Mouse (Mus musculus) forebrain, embryonic 15.5 days (tissue): Measurements from ENCODE around the gene Disp1. TPM values are rescaled to one million over a fixed set of nuclear protein-coding genes. Genes with fewer than 3 reads are reported as not detected.

Experiments used
- ATAC-seq: fragments of 200-750 bp; cut with Nextera tagmentation; replicated peaks from 2 replicates; pipeline ENCODE4 v1.8.0; 2017; ENCODE audit warnings: mild to moderate bottlenecking, moderate TSS enrichment, moderate library complexity
- H3K27ac ChIP-seq: fragments of 300-500 bp; sonication (generic); replicated peaks from 2 replicates; pipeline ENCODE4 v1.5.1; 2015; ENCODE audit warnings: mild to moderate bottlenecking, inconsistent platforms
- H3K27me3 ChIP-seq: fragments of 300-500 bp; sonication (generic); 2 replicates; pipeline ENCODE4 v1.6.1; 2015; ENCODE audit warnings: inconsistent platforms
- H3K36me3 ChIP-seq: fragments of 300-500 bp; sonication (generic); 2 replicates; pipeline ENCODE4 v1.6.1; 2015; ENCODE audit warnings: mild to moderate bottlenecking, inconsistent platforms
- H3K4me1 ChIP-seq: fragments of 300-500 bp; sonication (generic); 2 replicates; pipeline ENCODE4 v1.6.1; 2015; ENCODE audit warnings: inconsistent platforms
- H3K4me2 ChIP-seq: fragments of 300-500 bp; sonication (generic); replicated peaks from 2 replicates; pipeline ENCODE4 v1.6.1; 2015; ENCODE audit warnings: mild to moderate bottlenecking, inconsistent platforms
- H3K4me3 ChIP-seq: fragments of 300-500 bp; sonication (generic); 2 replicates; pipeline ENCODE4 v1.5.1; 2015; ENCODE audit warnings: mild to moderate bottlenecking, inconsistent platforms
- H3K9ac ChIP-seq: fragments of 300-500 bp; sonication (generic); replicated peaks from 2 replicates; pipeline ENCODE4 v1.6.1; 2015; ENCODE audit warnings: mild to moderate bottlenecking, inconsistent platforms
- H3K9me3 ChIP-seq: fragments of 300-500 bp; sonication (generic); 2 replicates; pipeline ENCODE4 v1.6.1; 2016; ENCODE audit warnings: inconsistent platforms
- WGBS: fragments of 180-500 bp; shearing (Covaris S2); methylation state at CpG from one replicate; pipeline ENCODE4 v1.1.7; 2015; ENCODE audit warnings: mixed read lengths; 5-methylcytosine and 5-hydroxymethylcytosine counted together
- polyA plus RNA-seq: library from polyadenylated mRNA; unstranded; fragments of >200 nt; fragmentation: Nextera tagmentation; extraction: Ambion mirVana; gene quantifications from 2 replicates; pipeline ENCODE4 v1.2.1, GENCODE M21; 2015

Gene Disp1
- polyA plus RNA-seq, 1 experiment from 2014 or later = 5.9 TPM

DNA sequence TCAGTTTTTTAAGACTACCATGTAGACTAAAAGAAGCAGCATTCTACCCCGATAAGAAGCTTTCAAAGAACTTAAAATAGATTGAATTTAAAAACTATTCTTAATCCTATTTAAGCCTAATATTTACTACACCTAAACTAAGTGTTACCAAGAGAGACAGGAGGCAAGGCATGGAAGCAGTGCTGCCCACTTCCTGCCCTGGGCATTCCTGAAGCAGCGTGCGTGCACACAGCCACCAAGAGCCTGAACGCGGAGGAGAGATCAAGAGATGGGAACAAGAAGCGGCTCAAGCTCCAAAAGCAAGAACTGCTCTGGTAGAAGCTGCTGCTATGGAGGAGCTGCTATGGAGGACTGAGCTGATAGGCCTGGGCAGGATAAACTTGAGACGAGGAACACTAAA, 106.2 kb downstream of the Disp1 start:
- Histone ChIP-seq H3K4me3 (no peak overlapping the region), H3K36me3 (no peaks in the 10 kb centered on the region), H3K27me3 (no peaks in the 10 kb centered on the region), H3K9ac (no peak overlapping the region), H3K4me2 (no peak overlapping the region), H3K4me1 (peaks cover 25% of the 10 kb centered on the region), H3K9me3 (no peaks in the 10 kb centered on the region), H3K27ac (no peak overlapping the region)
- ATAC-seq = no peak
- WGBS = 92% methylated on average over 7 of the region's 7 CpGs

DNA sequence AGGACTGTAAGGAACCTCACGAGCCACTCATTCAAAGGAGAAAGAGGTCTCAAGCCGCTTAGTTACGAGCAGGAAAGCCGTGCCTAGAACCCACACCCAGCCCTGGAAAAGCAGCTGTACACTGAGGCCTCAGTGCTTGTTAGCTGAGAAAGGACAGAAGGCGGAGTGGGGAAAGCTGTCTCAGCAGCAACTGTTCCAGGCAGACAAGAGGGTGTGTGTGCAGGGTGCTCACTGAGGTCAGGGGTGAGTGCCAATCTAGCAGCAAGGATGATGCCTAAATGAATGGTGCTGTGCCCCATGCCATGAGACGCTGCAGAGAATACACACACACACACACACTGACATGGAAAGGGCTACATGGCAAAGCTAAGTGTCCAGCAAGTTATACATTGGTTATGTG, 106.8 kb downstream of the Disp1 start:
- WGBS = 58% methylated on average over 6 of the region's 6 CpGs
- no peak overlapping the region for H3K4me2 ChIP-seq
- ATAC-seq = no peak

DNA sequence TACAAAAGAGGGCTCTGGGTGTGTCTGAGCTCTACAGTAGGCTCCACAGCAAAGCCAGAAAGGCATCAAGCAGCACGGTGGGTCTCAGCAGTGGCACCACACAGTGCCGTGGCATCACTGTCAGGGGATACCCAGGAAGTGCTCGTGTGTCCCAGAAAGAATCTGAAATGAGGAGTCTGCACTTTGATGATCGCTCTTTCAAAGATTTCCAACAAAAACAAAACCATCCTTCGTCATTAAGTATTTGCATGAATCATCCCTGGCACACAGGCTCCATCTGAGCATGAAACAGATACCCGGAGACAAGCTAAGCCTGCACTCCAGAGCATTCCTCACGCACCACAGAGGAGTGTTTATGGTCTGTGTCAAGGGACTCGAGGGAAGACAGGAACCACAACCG, 107.8 kb downstream of the Disp1 start:
- H3K27ac ChIP-seq = no peak overlapping the region
- WGBS = 70% methylated on average over 9 of the region's 9 CpGs
- ATAC-seq = no peak
- peaks cover 18% of the 10 kb centered on the region for H3K4me1 ChIP-seq
- H3K9ac ChIP-seq = no peak overlapping the region
- no peak overlapping the region for H3K4me2 ChIP-seq
- no peaks in the 10 kb centered on the region for H3K36me3 ChIP-seq
- H3K9me3 ChIP-seq = no peaks in the 10 kb centered on the region
- H3K4me3 ChIP-seq = no peak overlapping the region
- H3K27me3 ChIP-seq = no peaks in the 10 kb centered on the region

More for the DNA sequence above, 106.8 kb downstream of the Disp1 start:
- Histone ChIP-seq H3K9me3 (no peaks in the 10 kb centered on the region), H3K9ac (no peak overlapping the region), H3K27me3 (no peaks in the 10 kb centered on the region), H3K27ac (no peak overlapping the region), H3K4me1 (peaks cover 22% of the 10 kb centered on the region), H3K36me3 (no peaks in the 10 kb centered on the region), H3K4me3 (no peak overlapping the region)

DNA sequence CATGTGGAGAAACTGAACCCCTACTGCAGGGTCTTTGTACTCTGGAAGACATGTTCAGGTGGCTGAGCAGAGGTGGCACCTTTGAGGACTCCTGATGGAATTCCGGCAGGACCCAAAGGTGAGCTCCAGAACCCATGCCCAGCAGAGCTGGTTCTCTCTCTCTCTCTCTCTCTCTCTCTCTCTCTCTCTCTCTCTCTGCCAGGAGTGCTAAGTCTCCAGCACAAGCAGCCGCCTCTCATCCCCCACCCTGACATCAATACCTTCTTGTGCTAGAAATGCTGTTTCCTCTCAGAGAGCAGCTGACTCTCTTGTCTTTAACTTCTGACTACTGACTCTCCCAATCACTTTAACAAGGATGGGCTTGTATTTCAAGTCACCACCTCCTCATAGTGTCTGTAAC, 113.8 kb downstream of the Disp1 start:
- Histone ChIP-seq H3K4me2 (no peak overlapping the region), H3K9ac (no peak overlapping the region), H3K4me3 (no peak overlapping the region), H3K36me3 (no peaks in the 10 kb centered on the region), H3K4me1 (no peaks in the 10 kb centered on the region), H3K9me3 (no peaks in the 10 kb centered on the region), H3K27me3 (no peaks in the 10 kb centered on the region), H3K27ac (no peak overlapping the region)
- no peak for ATAC-seq
- 95% methylated on average over 2 of the region's 2 CpGs for WGBS

DNA sequence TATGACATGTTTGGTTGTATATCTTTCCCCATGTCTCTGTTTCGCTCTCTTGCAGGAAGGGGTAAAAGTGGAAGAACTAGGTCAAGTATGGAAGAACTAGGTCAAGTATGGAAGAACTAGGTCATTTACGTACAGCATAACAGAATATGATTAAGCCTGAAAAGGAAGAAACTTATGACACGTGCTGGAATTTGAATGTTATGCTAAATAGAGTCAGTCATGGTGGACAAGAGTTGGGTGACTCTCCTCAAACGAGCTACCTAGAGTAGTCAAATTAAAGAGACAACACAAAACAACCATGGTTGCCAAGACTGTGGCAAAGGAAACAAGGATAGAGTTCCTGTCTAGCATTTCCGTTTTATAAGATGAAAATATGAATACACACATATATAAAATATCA, 116.6 kb downstream of the Disp1 start:
- Histone ChIP-seq H3K4me1 (no peaks in the 10 kb centered on the region), H3K9me3 (no peaks in the 10 kb centered on the region), H3K4me3 (no peak overlapping the region), H3K4me2 (no peak overlapping the region), H3K27me3 (no peaks in the 10 kb centered on the region), H3K36me3 (no peaks in the 10 kb centered on the region), H3K27ac (no peak overlapping the region), H3K9ac (no peak overlapping the region)
- 95% methylated on average over 5 of the region's 5 CpGs for WGBS
- no peak for ATAC-seq

DNA sequence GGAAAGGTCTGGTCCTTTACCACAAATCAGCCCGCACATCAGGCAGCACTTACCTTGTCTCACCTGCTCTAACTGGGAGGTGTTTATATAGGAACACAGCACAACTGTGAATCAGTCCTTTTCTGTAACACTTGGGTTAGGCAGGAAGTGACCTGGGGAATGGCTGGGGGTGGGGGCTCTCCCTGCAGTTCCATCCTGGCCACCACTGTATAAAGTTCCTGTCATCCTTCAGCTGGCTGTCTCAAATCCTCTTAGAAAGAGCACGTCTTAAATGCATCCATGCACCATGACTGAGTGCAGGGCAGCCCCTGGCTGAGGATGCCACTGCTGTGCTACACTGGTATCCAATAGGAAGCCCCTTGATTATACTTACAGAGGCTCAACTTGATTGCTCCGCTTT, 118.5 kb downstream of the Disp1 start:
- Histone ChIP-seq H3K27ac (no peak overlapping the region), H3K27me3 (no peaks in the 10 kb centered on the region), H3K4me1 (no peaks in the 10 kb centered on the region), H3K9ac (no peak overlapping the region), H3K9me3 (no peaks in the 10 kb centered on the region), H3K4me2 (no peak overlapping the region), H3K36me3 (no peaks in the 10 kb centered on the region), H3K4me3 (no peak overlapping the region)
- WGBS = 85% methylated on average over 3 of the region's 3 CpGs
- no peak for ATAC-seq

DNA sequence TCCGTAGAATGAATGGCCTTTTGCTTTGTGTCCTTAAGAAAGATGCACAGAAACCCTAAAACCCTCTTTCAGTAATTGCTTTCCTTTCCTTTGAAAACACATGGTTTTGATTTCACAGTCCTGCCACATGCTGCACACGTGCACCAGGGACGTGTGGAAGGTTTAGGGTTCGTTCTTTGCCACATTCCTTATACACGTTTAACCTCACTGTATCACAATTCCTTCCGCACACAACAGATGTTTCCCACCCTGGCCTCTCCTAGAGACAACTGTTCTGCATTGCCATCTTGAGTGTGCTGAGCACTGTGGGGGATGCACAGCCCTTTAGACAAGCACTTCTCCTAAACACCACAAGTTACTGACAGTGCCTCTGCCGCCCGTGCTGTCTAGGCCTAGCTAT, 119.2 kb downstream of the Disp1 start:
- no peak overlapping the region for H3K4me3 ChIP-seq
- no peaks in the 10 kb centered on the region for H3K9me3 ChIP-seq
- no peak overlapping the region for H3K27ac ChIP-seq
- no peaks in the 10 kb centered on the region for H3K36me3 ChIP-seq
- ATAC-seq = no peak
- no peak overlapping the region for H3K4me2 ChIP-seq
- H3K4me1 ChIP-seq = no peaks in the 10 kb centered on the region
- 38% methylated on average over 8 of the region's 8 CpGs for WGBS
- no peak overlapping the region for H3K9ac ChIP-seq
- no peaks in the 10 kb centered on the region for H3K27me3 ChIP-seq

DNA sequence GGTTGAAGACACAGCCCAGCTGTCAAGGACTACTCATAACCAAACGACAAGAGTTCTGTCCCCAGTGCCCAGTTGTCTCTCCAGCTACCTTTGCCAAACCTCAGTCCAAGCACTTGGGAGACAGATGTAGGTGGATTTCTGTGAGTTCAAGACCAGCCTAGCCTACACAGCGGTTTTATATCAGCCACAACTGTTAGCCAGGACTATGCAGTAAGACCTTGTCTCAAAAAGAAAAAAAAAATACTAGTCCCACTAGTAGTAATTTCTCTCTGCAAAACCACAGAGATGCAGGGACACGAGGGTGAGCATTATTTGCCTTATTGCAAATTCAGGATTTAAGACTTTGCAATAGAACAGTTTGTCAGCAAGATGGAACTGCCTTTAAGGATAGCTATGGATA, 120.0 kb downstream of the Disp1 start:
- WGBS = 90% methylated on average over 3 of the region's 3 CpGs
- no peak for ATAC-seq
- Histone ChIP-seq H3K9ac (no peak overlapping the region), H3K27ac (no peak overlapping the region), H3K9me3 (no peaks in the 10 kb centered on the region), H3K27me3 (no peaks in the 10 kb centered on the region), H3K4me2 (no peak overlapping the region), H3K36me3 (no peaks in the 10 kb centered on the region), H3K4me1 (no peaks in the 10 kb centered on the region), H3K4me3 (no peak overlapping the region)

DNA sequence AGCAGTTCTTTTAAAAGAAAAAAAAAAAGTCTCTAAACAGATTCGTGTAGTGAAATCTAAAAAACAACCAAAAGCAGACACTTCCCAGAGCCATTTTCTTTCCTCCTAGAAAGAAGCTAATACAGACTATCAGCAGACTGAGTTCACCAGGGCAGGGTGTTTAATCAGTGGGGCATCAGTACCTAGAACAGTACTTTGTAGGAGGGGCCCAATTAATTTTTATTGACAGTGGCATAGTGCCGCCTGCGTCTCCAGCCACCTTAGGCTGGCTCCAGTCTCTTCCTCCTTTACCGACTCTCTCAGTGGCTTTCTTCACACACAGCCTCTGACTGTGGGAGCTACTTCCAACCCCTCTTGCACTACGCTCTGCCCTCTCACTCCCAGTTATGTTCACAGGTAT, 121.1 kb downstream of the Disp1 start:
- Histone ChIP-seq H3K4me3 (no peak overlapping the region), H3K9ac (no peak overlapping the region), H3K27ac (no peak overlapping the region), H3K4me1 (no peaks in the 10 kb centered on the region), H3K27me3 (no peaks in the 10 kb centered on the region), H3K4me2 (no peak overlapping the region), H3K9me3 (no peaks in the 10 kb centered on the region), H3K36me3 (no peaks in the 10 kb centered on the region)
- WGBS = 83% methylated on average over 5 of the region's 5 CpGs
- no peak for ATAC-seq

DNA sequence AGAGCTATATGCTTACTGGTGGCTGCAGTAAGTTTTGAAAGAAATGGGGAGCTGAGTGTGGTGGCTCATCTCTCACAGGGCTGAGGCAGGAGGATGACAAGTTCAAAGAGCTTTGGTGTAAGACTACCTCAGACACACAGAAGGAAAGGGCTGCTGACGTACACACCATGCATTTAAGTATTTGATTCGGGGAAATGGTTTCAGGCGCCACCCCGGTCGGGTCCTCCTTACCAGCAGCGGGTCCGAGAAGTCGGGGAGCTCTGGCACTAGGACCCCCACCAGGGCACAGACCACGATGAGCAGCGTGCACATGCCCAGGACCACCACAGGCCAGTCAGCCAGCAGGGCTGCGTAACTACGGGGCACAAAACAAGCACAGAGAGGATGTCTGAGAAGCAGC, 121.6 kb downstream of the Disp1 start:
- no peaks in the 10 kb centered on the region for H3K27me3 ChIP-seq
- no peak overlapping the region for H3K4me3 ChIP-seq
- no peaks in the 10 kb centered on the region for H3K36me3 ChIP-seq
- H3K4me1 ChIP-seq = no peaks in the 10 kb centered on the region
- no peak overlapping the region for H3K4me2 ChIP-seq
- H3K9me3 ChIP-seq = no peaks in the 10 kb centered on the region
- no peak overlapping the region for H3K27ac ChIP-seq
- no peak for ATAC-seq
- WGBS = 90% methylated on average over 12 of the region's 12 CpGs
- H3K9ac ChIP-seq = no peak overlapping the region

DNA sequence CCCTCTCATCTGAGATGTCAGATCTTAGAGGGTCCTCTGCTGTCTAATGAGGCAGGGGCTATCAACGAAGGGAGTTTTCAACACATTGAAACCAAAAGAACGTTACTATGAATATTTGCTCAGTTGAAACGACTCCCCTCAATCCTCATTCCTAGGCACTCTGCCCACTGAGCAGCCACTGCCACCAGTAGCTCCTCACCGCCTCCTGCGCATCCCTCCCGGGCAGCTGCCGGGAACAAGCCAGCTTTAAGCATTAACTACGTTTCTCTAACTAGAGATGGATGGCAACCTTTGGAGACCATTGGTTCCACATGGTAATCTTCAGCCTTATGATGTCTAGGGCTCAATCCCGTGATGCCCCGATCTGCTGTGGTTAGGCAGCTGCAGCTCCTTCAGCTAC, 123.7 kb downstream of the Disp1 start:
- H3K4me3 ChIP-seq = no peak overlapping the region
- ATAC-seq = no peak

DNA sequence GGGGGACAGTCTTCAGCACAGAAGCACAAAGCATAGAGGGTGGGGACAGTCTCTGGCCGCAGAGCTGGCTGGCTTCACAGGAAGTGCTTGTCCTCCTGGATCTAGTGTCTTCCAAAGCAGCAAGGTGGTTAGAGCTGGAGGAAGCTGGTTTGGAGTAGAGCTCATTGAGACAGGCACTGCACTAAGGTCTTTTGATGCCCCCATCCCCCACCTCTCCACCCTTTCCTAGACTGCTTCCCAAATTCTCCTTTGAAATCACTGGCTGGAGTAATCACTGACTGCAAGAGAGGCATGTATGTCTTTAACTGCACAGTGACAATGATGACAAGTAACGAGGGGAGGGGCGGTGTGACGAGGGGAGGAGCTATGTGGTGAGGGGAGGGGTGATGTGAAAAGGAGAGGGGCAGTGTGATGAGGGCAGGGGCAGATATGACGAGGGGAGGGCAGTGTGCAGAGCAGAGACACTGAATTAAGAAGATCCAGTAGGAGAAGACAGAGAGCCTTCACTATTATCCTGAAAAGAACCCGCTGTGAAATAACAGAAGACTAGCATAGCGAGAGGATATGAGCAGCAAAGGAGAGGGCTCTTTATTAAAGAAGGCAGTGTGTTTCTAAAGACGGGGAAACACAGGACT, 125.8 kb downstream of the Disp1 start:
- Histone ChIP-seq H3K27me3 (no peaks in the 10 kb centered on the region), H3K27ac (no peak overlapping the region), H3K4me1 (no peaks in the 10 kb centered on the region), H3K4me3 (no peak overlapping the region), H3K9me3 (no peaks in the 10 kb centered on the region), H3K4me2 (no peak overlapping the region), H3K9ac (no peak overlapping the region), H3K36me3 (no peaks in the 10 kb centered on the region)
- 46% methylated on average over 8 of the region's 8 CpGs for WGBS
- no peak for ATAC-seq

More for the DNA sequence above, 123.7 kb downstream of the Disp1 start:
- Histone ChIP-seq H3K27ac (no peak overlapping the region), H3K4me1 (no peaks in the 10 kb centered on the region), H3K4me2 (no peak overlapping the region), H3K36me3 (no peaks in the 10 kb centered on the region), H3K27me3 (no peaks in the 10 kb centered on the region), H3K9ac (no peak overlapping the region), H3K9me3 (no peaks in the 10 kb centered on the region)
- WGBS = 92% methylated on average over 10 of the region's 10 CpGs

DNA sequence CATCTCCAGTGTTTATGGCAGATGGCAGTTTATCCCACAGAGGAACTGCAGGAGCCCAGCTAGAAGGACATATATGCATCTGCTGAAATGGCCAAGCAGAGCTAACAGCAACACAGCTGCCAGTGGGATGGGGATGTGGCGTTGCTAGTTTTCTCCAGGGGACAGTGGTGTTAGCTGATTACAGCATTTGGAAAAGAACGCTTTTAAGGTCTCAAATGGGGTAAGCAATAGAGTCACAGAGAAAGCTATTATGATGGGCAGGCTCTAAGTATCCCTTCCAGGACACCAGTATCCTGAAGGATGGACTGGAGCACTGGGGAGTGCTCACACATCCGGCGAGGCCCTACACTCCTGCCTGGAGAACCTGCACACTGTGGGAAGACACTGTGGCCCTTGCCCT, 129.0 kb downstream of the Disp1 start:
- WGBS = 95% methylated on average over 4 of the region's 4 CpGs
- no peaks in the 10 kb centered on the region for H3K27me3 ChIP-seq
- H3K27ac ChIP-seq = no peak overlapping the region
- no peak overlapping the region for H3K9ac ChIP-seq
- H3K36me3 ChIP-seq = peaks cover 22% of the 10 kb centered on the region
- H3K4me3 ChIP-seq = no peak overlapping the region
- no peaks in the 10 kb centered on the region for H3K4me1 ChIP-seq
- ATAC-seq = no peak
- no peaks in the 10 kb centered on the region for H3K9me3 ChIP-seq
- no peak overlapping the region for H3K4me2 ChIP-seq
